Mouse (Mus musculus) gastrocnemius, adult 18-20 months (tissue): ENCODE data around the gene Cyb561a3. TPM values are rescaled to one million over a fixed set of nuclear protein-coding genes. Genes with fewer than 3 reads are reported as not detected.
"Not testable (repeated sequence)": the region's sequence is repeated elsewhere in the genome, so short reads cannot be mapped to it uniquely, and the experiment has no call there.

ENCODE experiments used
- DNase-seq: peaks from one replicate; pipeline ENCODE4 v3.0.0; 2021; ENCODE audit warnings: low spot score
- long read RNA-seq, 2 experiments: library from polyadenylated mRNA; stranded (forward); transcript quantifications; one replicate each; pipeline ENCODE4 v2.0.0; 2021
- total RNA-seq, 2 experiments: library from RNA; stranded (reverse); gene quantifications; 2 replicates each; pipeline ENCODE4 v1.2.3; 2021

Cyb561a3 gene
- total RNA-seq: 1 to 10 TPM; 5.5 to 6.6 TPM
- long read RNA-seq, experiment 1, transcript Cyb561a3-201 (7 exons, 1,474 nt): major isoform, 8 of 20 reads
- long read RNA-seq, experiment 1, partial matches to known transcripts: 0 of 20 reads
- long read RNA-seq, experiment 1, other reads (novel, unspliced or antisense): 8 of 20 reads
- long read RNA-seq, experiment 2, transcript Cyb561a3-201 (7 exons, 1,474 nt): major isoform, 8 of 24 reads
- long read RNA-seq, experiment 2, partial matches to known transcripts: 0 of 24 reads
- long read RNA-seq, experiment 2, other reads (novel, unspliced or antisense): 11 of 24 reads

GRCm38 (mm10) chr19:10576690-10577561, at the start of gene Cyb561a3, which contains the start of gene Tmem138:
Cyb561a3 (plus strand) TSS chr19:10577172.
Tmem138 (minus strand) TSS chr19:10577362.
- peak; percentile 94 for DNase-seq

DNA sequence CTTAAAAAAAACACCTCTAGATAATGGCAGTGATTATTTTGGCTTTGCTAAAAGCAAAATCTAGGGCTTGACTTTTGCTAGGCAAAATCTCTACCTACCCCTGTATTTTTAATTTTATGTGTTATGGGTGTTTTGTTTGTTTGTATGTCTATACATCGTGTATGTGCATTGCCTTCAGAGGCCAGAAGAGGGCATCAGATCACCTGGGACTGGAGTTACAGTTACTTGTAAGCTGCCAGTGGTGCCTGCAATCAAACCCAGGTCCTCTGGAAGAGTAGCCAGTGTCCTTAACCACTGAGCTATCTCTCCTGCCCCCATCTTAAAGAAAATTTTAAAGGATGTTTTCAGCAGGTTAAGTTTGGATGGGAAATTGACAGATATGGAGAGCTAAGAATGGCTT, 46.9 kb upstream of the Cyb561a3 start:
- no peak for DNase-seq

DNA sequence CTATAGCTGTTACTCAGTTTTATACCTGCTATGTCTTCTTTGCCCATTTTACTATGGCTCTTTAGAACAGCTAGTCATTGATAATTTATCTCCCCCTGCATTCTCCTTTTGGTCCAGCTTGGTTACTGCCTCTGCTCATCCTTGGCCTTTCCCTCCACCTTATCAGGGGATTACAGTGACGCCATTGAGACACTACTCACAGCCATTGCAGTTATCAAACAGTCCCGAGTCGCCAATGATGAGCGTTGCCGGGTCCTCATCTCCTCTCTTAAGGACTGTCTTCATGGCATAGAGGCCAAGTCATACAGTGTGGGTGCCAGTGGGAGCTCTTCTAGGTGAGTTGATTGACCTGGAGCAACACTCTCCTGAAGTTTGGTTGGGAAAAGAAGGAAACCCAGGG, 37.5 kb upstream of the Cyb561a3 start:
- no peak for DNase-seq

DNA sequence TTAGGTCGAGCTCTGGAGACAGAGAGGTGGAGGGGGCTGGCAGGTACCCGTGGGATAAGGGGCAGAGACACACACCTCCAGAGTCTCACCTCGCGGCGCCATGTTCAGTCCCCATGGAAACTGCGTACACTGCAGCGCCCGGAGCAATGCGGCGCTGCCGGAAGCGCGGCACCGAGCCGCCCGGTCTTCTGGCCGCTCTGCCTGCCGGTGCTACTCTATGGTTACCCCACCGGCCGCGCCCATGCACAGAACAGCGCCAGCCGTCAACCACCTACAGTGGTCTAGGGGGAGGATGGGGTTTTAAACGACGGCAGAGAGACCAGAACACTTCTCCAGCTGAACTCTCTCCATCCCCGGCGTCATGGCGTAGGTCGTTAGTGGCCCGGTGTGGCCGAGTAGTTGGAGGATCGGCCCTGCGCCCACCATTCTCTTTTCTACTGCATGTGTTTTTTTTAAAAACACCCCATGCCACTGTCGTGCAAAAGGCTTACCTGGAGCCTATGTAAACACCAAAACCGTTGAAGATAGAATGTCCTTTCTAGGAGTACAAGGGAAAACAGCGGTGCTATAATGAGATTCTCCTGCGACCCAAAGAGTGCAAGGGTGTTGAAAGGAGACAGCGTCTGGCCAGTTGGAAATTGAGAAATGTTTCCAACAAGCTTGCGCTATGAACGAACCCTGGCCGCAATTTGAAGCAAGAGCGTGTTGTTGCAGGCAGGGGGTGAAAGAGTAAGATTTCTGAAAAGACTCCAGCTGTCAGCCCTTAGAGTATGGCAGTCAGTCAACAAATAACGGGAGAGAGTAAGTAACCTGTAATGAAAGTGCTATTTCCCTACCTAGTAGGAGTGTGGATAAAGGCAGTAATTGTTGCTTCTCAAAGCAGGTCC, 21.1 kb upstream of the Cyb561a3 start, which contains the start of gene Tmem216:
Gene Tmem216, minus strand, starts transcription at position 615 of the 887 bp plus-strand sequence.
- peak; percentile 80 for DNase-seq

DNA sequence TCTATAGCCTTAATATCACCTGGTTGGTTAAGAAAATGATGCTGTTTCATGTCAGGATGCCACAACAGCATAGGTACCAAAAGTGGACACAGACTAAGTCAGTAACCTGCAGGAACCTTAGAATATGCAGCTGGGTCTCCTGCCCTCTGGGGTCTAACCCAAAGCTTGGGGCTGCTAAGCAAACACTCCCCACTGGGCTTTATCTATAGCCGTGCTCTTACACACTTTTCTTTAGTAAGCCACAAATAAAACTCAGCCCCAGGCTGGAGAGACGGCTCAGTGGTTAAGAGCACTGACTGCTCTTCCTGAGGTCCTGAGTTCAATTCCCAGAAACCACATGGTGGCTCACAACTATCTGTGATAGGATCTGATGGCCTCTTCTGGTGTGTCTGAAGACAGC, 20.0 kb upstream of the Cyb561a3 start:
- no peak for DNase-seq

GRCm38 (mm10) chr19:10557430-10557829, 19.5 kb upstream of the Cyb561a3 start:
- no peak for DNase-seq

- DNase-seq: not testable (repeated sequence)
Observed at GRCm38 (mm10) chr19:10557837-10558375, 19.1 kb upstream of the Cyb561a3 start.

- DNase-seq: no peak
Observed at GRCm38 (mm10) chr19:10560108-10560507, 16.9 kb upstream of the Cyb561a3 start.

DNA sequence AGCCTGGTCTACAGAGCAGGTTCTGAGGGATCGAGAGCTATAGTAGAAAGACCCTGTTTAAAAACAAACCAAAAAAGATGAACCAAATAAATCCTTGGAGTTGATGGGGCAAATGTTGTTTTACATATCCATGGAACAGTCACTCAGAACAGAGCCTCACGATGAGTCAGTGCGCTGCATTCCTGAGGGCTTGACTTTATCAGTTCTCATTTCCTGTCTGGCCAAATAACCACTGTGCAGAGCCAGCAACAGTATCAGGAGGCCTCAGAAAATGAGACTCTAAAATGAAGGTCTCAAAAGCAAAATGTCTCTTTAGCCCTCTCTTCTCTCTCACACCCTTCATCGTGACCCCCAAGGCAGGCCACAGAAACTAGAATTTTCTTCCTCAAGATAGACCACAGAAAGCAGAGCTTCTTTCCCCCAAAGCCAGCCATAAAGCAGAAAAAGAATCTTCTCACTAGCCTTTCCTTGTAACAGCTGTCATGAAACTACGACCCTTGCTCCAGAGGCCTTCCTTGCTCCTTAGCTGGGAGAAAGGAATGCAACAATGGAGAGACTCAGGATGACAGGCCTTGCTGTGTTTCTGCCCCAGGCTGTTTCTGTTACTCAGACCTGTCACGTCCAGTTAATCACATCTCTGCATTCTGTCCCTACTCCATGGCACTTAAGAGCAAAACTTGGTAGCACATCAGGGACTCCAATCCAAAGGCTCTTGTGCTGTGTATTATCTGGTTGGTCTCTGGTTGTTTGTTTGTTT, 15.2 kb upstream of the Cyb561a3 start:
- DNase-seq: no peak

- no peak for DNase-seq
Observed at GRCm38 (mm10) chr19:10562351-10562750, 14.6 kb upstream of the Cyb561a3 start.

DNA sequence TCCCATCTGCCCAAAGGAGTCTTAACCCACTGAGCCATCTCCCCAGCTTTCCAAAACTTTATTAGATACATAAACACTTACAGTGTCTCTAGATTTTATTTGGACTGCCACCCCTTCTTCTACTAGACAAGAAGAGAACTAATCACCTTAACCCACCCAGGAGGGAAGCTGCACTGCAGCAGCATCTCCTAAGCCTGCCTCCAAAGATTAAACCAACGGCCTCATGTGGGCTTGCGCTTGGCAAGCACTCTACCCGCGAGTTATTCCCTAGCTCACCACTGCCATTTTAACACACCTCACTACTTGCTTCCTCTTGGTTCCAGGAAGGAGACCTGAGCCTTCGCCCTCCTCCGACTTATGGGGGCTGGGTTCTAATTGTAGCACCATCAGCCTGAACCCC, 12.7 kb upstream of the Cyb561a3 start:
- no peak for DNase-seq

DNA sequence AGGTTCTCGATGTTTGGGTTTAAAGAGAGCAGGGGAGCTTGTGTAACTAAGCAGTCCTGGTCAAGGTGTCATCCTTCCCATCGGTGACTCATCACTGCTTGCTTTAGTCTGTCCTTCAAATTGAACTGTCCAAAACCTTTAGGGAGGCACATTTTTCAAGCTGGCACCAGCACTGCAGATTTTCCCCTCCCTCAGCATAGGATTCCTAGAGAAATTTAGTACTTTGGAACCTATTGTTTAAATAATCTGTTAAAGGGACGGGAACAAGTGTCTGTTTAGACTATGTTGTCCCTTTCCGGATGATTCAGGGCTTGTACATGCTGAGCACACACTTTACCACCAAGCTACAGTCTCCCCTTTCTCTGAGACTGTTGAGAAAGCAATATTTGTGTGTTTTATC, 11.8 kb upstream of the Cyb561a3 start:
- no peak for DNase-seq

DNA sequence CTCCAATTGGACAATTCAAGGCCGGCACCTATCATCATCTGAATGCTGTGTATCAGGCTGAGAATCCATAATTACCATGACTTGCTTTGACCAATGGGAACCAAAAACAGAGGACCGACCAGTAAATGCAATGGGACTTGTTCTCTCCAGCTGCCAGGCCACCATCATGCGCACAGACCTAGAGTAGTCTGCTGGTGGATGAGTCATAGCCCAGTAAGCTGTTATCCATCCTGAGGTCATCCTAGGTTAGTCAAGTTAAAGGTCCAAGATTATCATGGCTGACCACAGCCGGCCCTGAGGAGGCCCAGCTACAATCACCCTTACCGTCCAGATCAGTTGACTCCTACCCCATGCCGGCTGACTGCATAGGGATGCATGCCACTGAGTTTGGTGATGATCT, 7.3 kb upstream of the Cyb561a3 start:
- DNase-seq: no peak

- DNase-seq: no peak
Observed at GRCm38 (mm10) chr19:10580102-10580501, 3.1 kb downstream of the Cyb561a3 start.

- no peak for DNase-seq
Observed at GRCm38 (mm10) chr19:10580761-10581160, 3.8 kb downstream of the Cyb561a3 start.

DNA sequence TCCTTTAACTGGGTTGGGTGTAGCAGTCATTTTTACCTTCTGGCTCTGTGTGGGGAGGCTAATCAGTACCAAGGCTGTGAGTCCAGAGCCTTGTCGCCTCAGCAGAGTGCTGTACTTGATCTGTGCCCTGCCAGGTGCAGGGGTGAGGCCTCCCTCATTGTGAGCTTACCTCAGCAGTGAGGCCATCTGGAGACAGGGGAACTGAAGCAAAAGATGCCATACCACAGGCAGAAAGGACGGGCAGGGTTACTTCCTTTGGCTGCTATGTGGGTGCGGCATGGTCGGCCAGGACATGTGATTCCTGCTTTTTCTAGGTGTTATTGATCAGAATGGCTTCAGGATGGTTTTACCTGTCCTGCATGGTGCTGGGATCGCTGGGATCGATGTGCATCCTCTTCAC, 5.0 kb downstream of the Cyb561a3 start:
- no peak for DNase-seq

- DNase-seq: no peak
Observed at GRCm38 (mm10) chr19:10583550-10584146, 6.7 kb downstream of the Cyb561a3 start.

DNA sequence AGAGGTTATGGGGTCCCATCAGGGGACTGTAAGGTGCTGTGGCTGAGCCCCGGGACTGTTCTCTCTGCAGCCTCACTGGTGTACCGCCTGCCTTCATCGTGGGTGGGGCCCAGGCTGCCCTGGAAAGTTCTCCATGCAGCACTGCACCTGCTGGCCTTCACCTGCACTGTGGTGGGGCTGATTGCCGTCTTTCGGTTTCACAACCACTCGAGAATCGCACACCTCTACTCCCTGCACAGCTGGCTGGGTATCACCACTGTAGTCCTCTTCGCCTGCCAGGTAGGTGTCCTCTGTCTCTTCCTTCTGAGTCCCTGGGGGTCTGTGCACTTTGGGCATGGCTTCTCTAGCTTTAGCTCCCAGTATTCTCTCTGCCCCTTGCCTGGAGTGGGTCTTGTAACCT, 8.1 kb downstream of the Cyb561a3 start:
- DNase-seq: no peak

GRCm38 (mm10) chr19:10587231-10587630, 10.3 kb downstream of the Cyb561a3 start:
- DNase-seq: no peak
